Mouse (Mus musculus): ENCODE measurements around the gene Grk6. TPM values are rescaled to one million over a fixed set of nuclear protein-coding genes. Genes with fewer than 3 reads are reported as not detected.
"Not testable (repeated sequence)": the region's sequence is repeated elsewhere in the genome, so short reads cannot be mapped to it uniquely, and the experiment has no call there.

Grk6 gene
- polyA plus RNA-seq, 1 experiment = 228 TPM

DNA sequence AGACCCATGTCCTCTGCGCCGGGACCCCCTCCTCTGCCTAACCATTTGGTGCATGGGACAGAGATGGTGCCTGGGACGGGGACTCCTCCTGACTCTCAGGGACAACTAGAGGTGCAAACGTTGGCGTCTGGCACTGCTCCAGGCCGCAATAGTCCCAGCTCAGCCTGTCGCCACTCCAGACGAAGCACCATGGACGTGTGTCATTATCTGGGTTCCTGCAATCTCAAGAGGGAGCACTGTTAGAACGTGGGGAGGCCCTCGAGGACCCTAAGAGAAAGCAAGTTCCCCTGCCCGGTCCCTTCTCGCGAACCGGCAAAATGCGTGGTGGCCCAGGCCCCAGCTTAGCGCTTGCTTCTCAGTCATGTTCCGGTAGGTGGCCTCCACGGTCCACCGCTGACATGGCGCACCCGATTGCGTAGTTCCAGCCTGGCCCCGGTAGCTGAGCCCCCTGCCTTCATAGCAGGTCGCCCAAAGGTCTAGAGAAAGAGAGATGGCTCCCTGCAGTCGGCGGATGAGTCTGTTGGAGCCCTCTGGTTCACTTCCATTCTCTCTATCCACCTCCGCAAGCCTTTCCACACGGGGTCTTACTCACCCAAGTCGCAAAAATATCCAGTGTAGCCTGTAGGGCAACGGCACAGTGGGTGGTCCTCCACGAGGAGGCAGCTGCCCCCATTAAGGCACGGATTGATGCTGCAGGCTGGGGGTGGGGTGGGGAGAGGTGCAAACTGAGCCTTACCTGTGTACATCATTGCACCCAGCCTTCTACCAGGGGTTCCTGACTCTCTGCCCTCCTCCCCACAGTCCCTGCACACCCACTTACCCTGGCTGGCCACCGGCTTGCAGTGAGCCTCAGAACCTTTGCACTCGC, 23.7 kb upstream of the Grk6 start:
- no peaks in the 10 kb centered on the region for H3K36me3 ChIP-seq (ENCODE audit: control insufficient read depth, insufficient read depth, low read length)
- TF ChIP-seq POLR2A (IDR thresholded peaks at IDR 0.05; ENCODE audit: control insufficient read depth, extremely low read depth, insufficient read depth, low read length, poor library complexity) (no peak), CTCF (IDR thresholded peaks at IDR 0.05; ENCODE audit: borderline replicate concordance, control insufficient read depth, extremely low read depth, insufficient read depth, low read length, poor library complexity) (peak; percentile 85)
- peaks cover 12% of the 10 kb centered on the region; the same call in 1 of the 2 replicates for H3K27me3 ChIP-seq (ENCODE audit: control insufficient read depth, insufficient read depth, low read length)
- WGBS = 13% methylated on average over 35 of the region's 35 CpGs
- H3K4me1 ChIP-seq (replicated peaks; ENCODE audit: control insufficient read depth, insufficient read depth, low read length) = peaks cover 25% of the 10 kb centered on the region
- H3K27ac ChIP-seq (ENCODE audit: control insufficient read depth, insufficient read depth, low read length) = no peak overlapping the region
- H3K4me3 ChIP-seq (ENCODE audit: control insufficient read depth, insufficient read depth, low read length) = 0 out of 2 replicates have a peak overlapping the region, but pooled peaks have one; percentile 9
- DNase-seq = peak; percentile 85

DNA sequence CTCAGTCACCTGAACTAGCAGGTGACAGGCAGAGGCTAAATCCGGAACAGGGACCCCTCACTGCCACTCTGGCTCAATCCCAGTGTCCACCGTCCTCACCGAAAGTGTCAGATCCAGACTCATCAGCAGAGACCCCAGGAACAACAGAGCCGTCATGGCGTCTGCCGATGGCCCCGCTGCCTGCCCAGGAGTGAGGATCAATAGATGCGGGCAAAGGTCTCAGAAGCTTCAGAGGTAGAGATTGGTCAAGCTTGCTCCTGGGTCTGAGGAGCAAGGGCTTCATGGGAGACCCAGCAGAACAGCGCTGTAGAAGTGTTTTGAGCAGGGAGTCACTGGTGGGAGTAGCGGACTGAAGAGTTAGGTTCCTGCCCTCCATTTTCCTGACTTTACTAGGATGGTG, 18.3 kb upstream of the Grk6 start, which contains the start of gene F12:
Gene F12 (minus strand): TSS at position 181 of the 400 bp plus-strand sequence.
- Histone ChIP-seq H3K4me1 (replicated peaks; ENCODE audit: control insufficient read depth, insufficient read depth, low read length) (peaks cover 14% of the 10 kb centered on the region), H3K27ac (ENCODE audit: control insufficient read depth, insufficient read depth, low read length) (no peak within 1 kb of the TSS), H3K27me3 (ENCODE audit: control insufficient read depth, insufficient read depth, low read length) (no peaks in the 10 kb centered on the region), H3K4me3 (ENCODE audit: control insufficient read depth, insufficient read depth, low read length) (no peak within 1 kb of the TSS), H3K36me3 (ENCODE audit: control insufficient read depth, insufficient read depth, low read length) (no peaks in the 10 kb centered on the region)
- DNase-seq = no peak
- WGBS = 97% methylated on average over 10 of the region's 10 CpGs
- TF ChIP-seq CTCF (IDR thresholded peaks at IDR 0.05; ENCODE audit: borderline replicate concordance, control insufficient read depth, extremely low read depth, insufficient read depth, low read length, poor library complexity) (no peak), POLR2A (IDR thresholded peaks at IDR 0.05; ENCODE audit: control insufficient read depth, extremely low read depth, insufficient read depth, low read length, poor library complexity) (no peak)

DNA sequence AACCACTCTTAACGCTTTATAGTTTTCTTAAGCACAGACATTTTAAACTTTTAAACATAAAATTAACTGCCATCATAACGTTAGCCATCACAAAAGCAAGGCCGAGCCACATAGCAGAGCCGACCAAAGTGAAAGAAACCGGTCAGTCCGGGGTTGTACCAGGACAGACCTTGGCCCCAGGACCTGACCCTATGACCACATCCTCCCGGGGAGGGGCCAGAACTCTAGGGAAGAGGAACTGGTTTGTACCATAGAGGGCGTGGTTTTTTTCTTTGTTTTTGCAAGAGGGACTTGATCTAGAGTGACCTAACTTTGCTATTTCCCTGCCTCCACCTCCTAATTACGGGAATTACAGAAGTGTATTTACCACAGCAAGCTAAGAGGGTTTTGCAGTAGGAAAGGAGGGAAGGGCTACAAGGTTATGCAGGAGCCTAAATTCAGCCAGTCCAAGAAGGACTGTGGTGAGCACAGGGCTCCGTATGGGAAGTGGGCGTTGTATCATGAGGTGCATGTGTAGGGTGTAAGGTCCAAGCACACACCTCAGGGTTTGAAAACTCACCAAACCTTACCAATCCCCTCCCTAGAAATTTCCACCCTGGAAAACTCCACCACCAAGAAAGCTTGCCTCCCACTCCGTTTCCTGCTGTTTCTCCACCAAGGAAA, 15.5 kb upstream of the Grk6 start:
- H3K4me3 ChIP-seq (ENCODE audit: control insufficient read depth, insufficient read depth, low read length) = no peak overlapping the region
- DNase-seq = no peak
- no peaks in the 10 kb centered on the region for H3K36me3 ChIP-seq (ENCODE audit: control insufficient read depth, insufficient read depth, low read length)
- WGBS = 55% methylated on average over 12 of the region's 12 CpGs
- H3K27ac ChIP-seq (ENCODE audit: control insufficient read depth, insufficient read depth, low read length) = peak overlapping the region; percentile 2; the same call in 1 of the 2 replicates
- no peaks in the 10 kb centered on the region for H3K27me3 ChIP-seq (ENCODE audit: control insufficient read depth, insufficient read depth, low read length)
- TF ChIP-seq POLR2A (IDR thresholded peaks at IDR 0.05; ENCODE audit: control insufficient read depth, extremely low read depth, insufficient read depth, low read length, poor library complexity) (no peak), CTCF (IDR thresholded peaks at IDR 0.05; ENCODE audit: borderline replicate concordance, control insufficient read depth, extremely low read depth, insufficient read depth, low read length, poor library complexity) (no peak)
- peaks cover 26% of the 10 kb centered on the region for H3K4me1 ChIP-seq (replicated peaks; ENCODE audit: control insufficient read depth, insufficient read depth, low read length)

DNA sequence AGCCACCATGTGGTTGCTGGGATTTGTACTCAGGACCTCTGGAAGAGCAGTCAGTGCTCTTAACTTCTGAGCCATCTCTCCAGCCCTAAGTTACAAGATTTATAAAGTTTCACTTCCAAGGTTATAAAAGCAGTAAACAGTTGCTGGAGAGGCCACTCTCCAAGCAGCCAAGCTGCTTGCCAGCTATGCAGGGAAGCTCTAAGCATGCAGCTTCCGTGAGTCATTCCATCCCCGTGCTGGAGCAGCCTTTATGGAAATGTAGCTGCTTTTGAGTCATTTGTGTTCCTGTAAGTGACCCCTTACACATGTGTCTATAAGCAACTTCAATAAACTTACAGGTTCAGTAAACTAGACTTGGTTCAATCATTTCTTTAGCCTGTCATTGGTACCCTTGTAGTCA, 14.3 kb upstream of the Grk6 start:
- Histone ChIP-seq H3K27ac (ENCODE audit: control insufficient read depth, insufficient read depth, low read length) (peak overlapping the region; percentile 38; the same call in 1 of the 2 replicates), H3K27me3 (ENCODE audit: control insufficient read depth, insufficient read depth, low read length) (no peaks in the 10 kb centered on the region), H3K4me1 (replicated peaks; ENCODE audit: control insufficient read depth, insufficient read depth, low read length) (peaks cover 26% of the 10 kb centered on the region), H3K36me3 (ENCODE audit: control insufficient read depth, insufficient read depth, low read length) (no peaks in the 10 kb centered on the region), H3K4me3 (ENCODE audit: control insufficient read depth, insufficient read depth, low read length) (no peak overlapping the region)
- TF ChIP-seq POLR2A (IDR thresholded peaks at IDR 0.05; ENCODE audit: control insufficient read depth, extremely low read depth, insufficient read depth, low read length, poor library complexity) (no peak), CTCF (IDR thresholded peaks at IDR 0.05; ENCODE audit: borderline replicate concordance, control insufficient read depth, extremely low read depth, insufficient read depth, low read length, poor library complexity) (no peak)
- WGBS = 96% methylated on average over 2 of the region's 2 CpGs
- DNase-seq = no peak

DNA sequence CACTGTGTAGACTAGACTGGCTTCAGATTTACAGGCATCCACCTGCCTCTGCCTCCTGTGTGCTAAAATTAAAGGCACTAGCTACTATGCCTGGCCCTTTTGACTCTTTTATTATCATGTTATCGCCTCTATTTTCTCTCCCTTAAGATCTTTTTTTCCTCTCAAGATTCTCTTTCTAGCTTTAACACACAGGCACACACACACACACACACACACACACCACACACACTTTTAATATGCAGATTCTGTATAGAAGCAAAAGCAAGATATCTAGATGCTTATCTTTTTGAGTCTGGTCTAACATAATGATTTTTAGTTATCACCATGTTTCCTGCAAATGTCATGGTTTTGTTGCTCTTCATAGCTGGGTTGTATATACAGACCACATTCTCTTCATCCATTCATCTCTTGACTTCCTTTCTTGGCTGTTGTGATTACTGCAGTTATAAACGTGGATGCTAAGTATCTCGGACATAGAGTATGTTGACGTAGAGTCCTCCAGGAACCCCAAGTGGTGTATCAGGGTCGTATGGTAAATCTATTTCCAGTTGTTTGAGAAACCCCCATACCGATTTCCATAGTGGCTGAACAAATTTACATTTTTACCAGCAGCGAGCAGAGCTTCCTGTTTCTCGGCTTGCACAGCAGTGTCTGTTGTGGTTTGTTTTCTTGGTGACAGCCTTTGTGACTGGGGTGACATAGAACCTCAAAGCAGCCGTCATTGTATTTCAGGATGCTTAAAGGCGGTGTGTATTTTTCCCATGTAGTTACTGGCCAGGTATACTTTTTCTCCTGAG, 12.8 kb upstream of the Grk6 start:
- WGBS = 6% methylated on average over 10 of the region's 10 CpGs

DNA sequence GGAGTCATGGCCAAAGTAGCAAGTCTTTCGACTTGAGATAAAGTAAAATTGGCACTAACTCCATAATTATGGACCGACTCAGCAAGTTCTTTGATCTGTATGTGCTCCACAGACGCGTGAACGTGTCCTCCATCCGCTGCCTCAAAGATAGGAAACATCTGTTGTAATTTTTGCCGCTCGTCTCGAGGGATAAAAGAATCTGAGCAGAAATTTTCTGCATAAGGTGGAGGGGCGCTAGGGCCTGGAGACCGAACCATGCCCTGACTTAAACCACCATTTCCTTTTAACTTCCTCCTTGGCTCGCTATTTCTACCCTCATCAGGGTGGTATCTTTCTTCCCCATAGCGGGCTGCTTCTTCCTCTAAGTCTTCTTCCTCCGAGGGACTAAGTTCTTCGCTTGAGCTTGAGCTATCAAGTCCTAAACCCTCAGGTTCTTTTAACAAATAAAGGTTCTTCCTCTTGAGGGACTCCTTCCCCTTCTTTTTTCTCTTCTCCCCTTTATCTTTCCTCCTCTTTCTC, 7.7 kb upstream of the Grk6 start:
- not testable (repeated sequence) for H3K27me3 ChIP-seq (ENCODE audit: control insufficient read depth, insufficient read depth, low read length); H3K4me3 ChIP-seq (ENCODE audit: control insufficient read depth, insufficient read depth, low read length); H3K27ac ChIP-seq (ENCODE audit: control insufficient read depth, insufficient read depth, low read length); DNase-seq; H3K36me3 ChIP-seq (ENCODE audit: control insufficient read depth, insufficient read depth, low read length)
- H3K4me1 ChIP-seq (replicated peaks; ENCODE audit: control insufficient read depth, insufficient read depth, low read length) = peaks cover 12% of the 10 kb centered on the region
- WGBS = 19% methylated on average over 15 of the region's 15 CpGs

More for the DNA sequence above, 12.8 kb upstream of the Grk6 start:
- no peak for TF ChIP-seq CTCF (IDR thresholded peaks at IDR 0.05; ENCODE audit: borderline replicate concordance, control insufficient read depth, extremely low read depth, insufficient read depth, low read length, poor library complexity)
- TF ChIP-seq POLR2A (IDR thresholded peaks at IDR 0.05; ENCODE audit: control insufficient read depth, extremely low read depth, insufficient read depth, low read length, poor library complexity) = no peak
- Histone ChIP-seq H3K4me1 (replicated peaks; ENCODE audit: control insufficient read depth, insufficient read depth, low read length) (peaks cover 26% of the 10 kb centered on the region), H3K4me3 (ENCODE audit: control insufficient read depth, insufficient read depth, low read length) (no peak overlapping the region), H3K27me3 (ENCODE audit: control insufficient read depth, insufficient read depth, low read length) (no peaks in the 10 kb centered on the region), H3K36me3 (ENCODE audit: control insufficient read depth, insufficient read depth, low read length) (no peaks in the 10 kb centered on the region), H3K27ac (ENCODE audit: control insufficient read depth, insufficient read depth, low read length) (peak overlapping the region; percentile 65)
- peak; percentile 72 for DNase-seq
